Comparison of ENCODE assay signal across 8 mouse cellular contexts in the genomic region with DNA sequence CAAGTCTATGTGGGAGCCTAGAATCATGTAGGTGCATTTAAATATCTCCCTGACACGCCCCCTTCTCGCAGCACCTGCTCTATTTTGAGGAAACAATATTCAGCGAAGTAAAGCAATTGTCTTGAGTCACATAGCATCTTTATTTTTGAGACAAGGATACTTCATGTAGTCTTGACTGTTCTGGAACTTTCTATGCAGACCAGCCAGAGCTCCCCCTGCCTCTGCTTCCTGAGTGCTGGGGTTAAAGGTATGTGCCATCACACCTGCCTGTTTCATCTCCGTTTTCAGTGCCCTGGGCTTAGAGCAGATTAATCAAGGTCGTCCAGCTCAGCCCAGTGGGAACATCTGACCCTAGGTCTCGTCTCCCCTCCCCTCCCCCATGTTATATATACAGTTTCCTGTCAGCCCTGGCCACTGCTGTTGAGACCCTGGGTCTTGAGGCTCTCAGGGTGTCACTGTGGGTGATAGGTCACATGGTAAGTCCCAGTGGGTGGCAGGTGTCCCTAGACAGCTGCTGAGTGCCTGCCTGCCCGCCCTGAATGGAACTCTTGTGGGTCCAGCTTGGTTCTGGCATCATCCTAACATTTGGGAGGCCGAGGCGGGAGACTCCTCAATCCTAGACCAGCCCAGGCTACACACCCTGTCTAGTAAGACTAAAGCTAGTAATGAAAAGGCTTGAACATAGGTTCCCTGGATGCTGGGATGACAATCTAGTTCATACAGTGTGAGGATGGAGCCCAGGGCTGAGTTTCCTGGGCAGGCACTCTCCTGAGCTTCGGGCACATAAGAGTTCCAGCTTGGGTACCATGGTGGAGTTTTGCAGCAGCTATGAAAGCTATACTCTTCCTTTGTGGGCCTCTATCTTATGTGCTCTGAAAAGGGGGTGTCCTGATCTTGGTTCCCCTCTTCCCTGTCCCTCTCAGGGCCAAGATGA. TPM values are rescaled to one million over a fixed set of nuclear protein-coding genes. Genes with fewer than 3 reads are reported as not detected.
DNase-seq lines count a peak whose midpoint lies in the region; ATAC-seq and TF ChIP-seq lines count a peak whose summit lies in the region.

No protein-coding gene starts in this region.

- H3K27ac ChIP-seq in heart, embryonic 11.5 days (ENCODE audit: low read depth, low read length), result peak overlapping the region; percentile 99
- H3K27ac ChIP-seq in forebrain, postnatal 0 days (ENCODE audit: low read depth, low read length), result peak overlapping the region; percentile 97
- H3K27ac ChIP-seq in macrophage, result no peak overlapping the region

- intact Hi-C loops in heart, postnatal 14 days (cut with DNase I), result loop anchor here (5.0 kb wide), 2 partner anchors 74 to 89 kb away; no protein-coding TSS in a partner anchor

- peak overlapping the region; percentile 100 for H3K9ac ChIP-seq in heart, embryonic 11.5 days (ENCODE audit: low read depth, low read length)
- H3K9ac ChIP-seq in forebrain, postnatal 0 days, result peak overlapping the region; percentile 98

- peak overlapping the region; percentile 80 for H3K4me3 ChIP-seq in heart, embryonic 11.5 days (ENCODE audit: low read depth, low read length)
- H3K4me3 ChIP-seq in E14TG2a.4 (replicated peaks; ENCODE audit: low read length) (peak overlapping the region; percentile 90), macrophage (ENCODE audit: inconsistent target) (peak overlapping the region; percentile 10; the same call in 1 of the 2 replicates)
- H3K4me3 ChIP-seq in forebrain, postnatal 0 days (ENCODE audit: low read depth, low read length), result peak overlapping the region; percentile 66

- no peaks in the 10 kb centered on the region; the same call in 1 of the 2 replicates for H3K79me2 ChIP-seq in macrophage (ENCODE audit: inconsistent target)

- H3K4me1 ChIP-seq in heart, embryonic 11.5 days (ENCODE audit: control insufficient read depth, insufficient read depth, low read length), result peaks cover 29% of the 10 kb centered on the region
- peaks cover 27% of the 10 kb centered on the region for H3K4me1 ChIP-seq in E14TG2a.4 (replicated peaks; ENCODE audit: low read depth, low read length)
- H3K4me1 ChIP-seq in forebrain, postnatal 0 days (ENCODE audit: insufficient read depth), result peaks cover 21% of the 10 kb centered on the region

- no peaks in the 10 kb centered on the region for H3K9me3 ChIP-seq in heart, embryonic 11.5 days (replicated peaks; ENCODE audit: control insufficient read depth, low read length)
- H3K9me3 ChIP-seq in E14TG2a.4 (ENCODE audit: low read length), result no peaks in the 10 kb centered on the region
- H3K9me3 ChIP-seq in forebrain, postnatal 0 days (ENCODE audit: low read length), result no peaks in the 10 kb centered on the region

- DNase-seq in heart, postnatal 14 days, result no peak
- DNase-seq in forebrain, postnatal 0 days, result no peak
- no peak for DNase-seq in right cerebral cortex, postnatal 10 days (ENCODE audit: low spot score in 2 of 2)
- DNase-seq in layer of hippocampus, postnatal 25 days (ENCODE audit: extremely low spot score in 1 of 2, low spot score in 1 of 2), result no peak
- DNase-seq in right cerebral cortex, postnatal 25 days, result no peak

- H3K27me3 ChIP-seq in heart, embryonic 11.5 days (ENCODE audit: control insufficient read depth, insufficient read depth, low read length), result no peaks in the 10 kb centered on the region
- no peaks in the 10 kb centered on the region for H3K27me3 ChIP-seq in E14TG2a.4 (ENCODE audit: insufficient read depth, low read length)
- H3K27me3 ChIP-seq in forebrain, postnatal 0 days (ENCODE audit: insufficient read depth, low read length), result no peaks in the 10 kb centered on the region

- 56% methylated on average over 10 of the region's 10 CpGs for whole genome bisulfite sequencing in heart, embryonic 11.5 days (ENCODE audit: insufficient replicate concordance)
- 57% methylated on average over 10 of the region's 10 CpGs for WGBS in forebrain, postnatal 0 days
- 64% methylated on average over 10 of the region's 10 CpGs for WGBS in macrophage (ENCODE audit: missing documents)

- TF ChIP-seq CTCF in E14TG2a.4 (conservative IDR thresholded peaks at IDR 0.05; ENCODE audit: low read length), result no peak
- no peak for TF ChIP-seq CTCF in forebrain, postnatal 0 days (IDR thresholded peaks at IDR 0.05; ENCODE audit: low read depth)

- H3K36me3 ChIP-seq in heart, embryonic 11.5 days (ENCODE audit: control insufficient read depth, insufficient read depth, low read length), result no peaks in the 10 kb centered on the region; the same call in 1 of the 2 replicates
- H3K36me3 ChIP-seq in E14TG2a.4 (ENCODE audit: insufficient read depth, low read length) (peaks cover 4% of the 10 kb centered on the region; the same call in 1 of the 2 replicates), macrophage (ENCODE audit: inconsistent target) (no peaks in the 10 kb centered on the region)
- peaks cover 10% of the 10 kb centered on the region; the same call in 1 of the 2 replicates for H3K36me3 ChIP-seq in forebrain, postnatal 0 days (ENCODE audit: insufficient read depth)

- peak overlapping the region; percentile 75 for H3K4me2 ChIP-seq in heart, embryonic 11.5 days
- peak overlapping the region; percentile 60 for H3K4me2 ChIP-seq in forebrain, postnatal 0 days (ENCODE audit: low read depth)

- ATAC-seq in heart, embryonic 11.5 days (replicated peaks; ENCODE audit: insufficient number of reproducible peaks, low FRiP score, low TSS enrichment), result no peak
- ATAC-seq in forebrain, postnatal 0 days, result no peak

RNA-seq across cellular contexts. Expression of a gene that starts 1.9 kb away (rescaled TPM):
- polyA plus RNA-seq in heart, embryonic 11.5 days (2014; fragmentation: Nextera tagmentation; extraction: Ambion mirVana), result not detected in 2 replicates
- total RNA-seq in heart, postnatal 14 days (2021), result under 1 TPM; 0.10 to 0.12 TPM
- total RNA-seq in forebrain, postnatal 0 days (2014; rRNA removed), result 0.33 TPM in 1 of 2 replicates, not detected in the other
- polyA plus RNA-seq in forebrain, postnatal 0 days (2015; fragmentation: Nextera tagmentation; extraction: Ambion mirVana), result 0.03 and 0.08 TPM in 2 replicates
- under 1 TPM in 14 of 26 experiments, not detected in 12; 0.13 to 0.82 (median 0.19) TPM for total RNA-seq in macrophage (2018; cell fraction: chromatin; rRNA removed)
- under 1 TPM in 1 of 26 experiments, not detected in 25; 0.03 TPM for total RNA-seq in macrophage (2018; cell fraction: cytosol; rRNA removed)
- total RNA-seq in macrophage (2018; cell fraction: nucleus; rRNA removed), result 1 to 10 TPM in 2 of 26 experiments, under 1 TPM in 7, not detected in 17; 0.06 to 2.7 (median 0.31) TPM
- polyA plus RNA-seq in macrophage (2018), result not detected in 3 replicates
- under 1 TPM; 0.05 to 0.12 TPM for total RNA-seq in layer of hippocampus, postnatal 25 days (2021)

RNA-seq across cellular contexts. Expression of a gene that starts 2.6 kb away (rescaled TPM):
- 97.8 and 102 TPM in 2 replicates for polyA plus RNA-seq in heart, embryonic 11.5 days (2014; fragmentation: Nextera tagmentation; extraction: Ambion mirVana)
- total RNA-seq in heart, postnatal 14 days (2021), result 100 to 1,000 TPM; 159 to 162 TPM
- 333 and 392 TPM in 2 replicates for total RNA-seq in forebrain, postnatal 0 days (2014; rRNA removed)
- polyA plus RNA-seq in forebrain, postnatal 0 days (2015; fragmentation: Nextera tagmentation; extraction: Ambion mirVana), result 108 and 114 TPM in 2 replicates
- total RNA-seq in macrophage (2018; cell fraction: chromatin; rRNA removed), result 10 to 100 TPM; 10.4 to 46.3 (median 24.7) TPM
- 100 to 1,000 TPM in 25 of 26 experiments, 10 to 100 TPM in 1; 96.8 to 198 (median 137) TPM for total RNA-seq in macrophage (2018; cell fraction: cytosol; rRNA removed)
- total RNA-seq in macrophage (2018; cell fraction: nucleus; rRNA removed), result 100 to 1,000 TPM in 9 of 26 experiments, 10 to 100 TPM in 17; 42.3 to 211 (median 94.7) TPM
- polyA plus RNA-seq in macrophage (2018), result 29.7 to 79.6 TPM (median 40.0 TPM) in 3 replicates
- 100 to 1,000 TPM; 181 to 194 TPM for total RNA-seq in layer of hippocampus, postnatal 25 days (2021)

RNA-seq across cellular contexts. Expression of a gene that starts 17.0 kb away (rescaled TPM):
- not detected in 2 replicates for polyA plus RNA-seq in heart, embryonic 11.5 days (2014; fragmentation: Nextera tagmentation; extraction: Ambion mirVana)
- not detected for total RNA-seq in heart, postnatal 14 days (2021)
- total RNA-seq in forebrain, postnatal 0 days (2014; rRNA removed), result not detected in 2 replicates
- not detected in 2 replicates for polyA plus RNA-seq in forebrain, postnatal 0 days (2015; fragmentation: Nextera tagmentation; extraction: Ambion mirVana)
- total RNA-seq in macrophage (2018; cell fraction: chromatin; rRNA removed), result not detected
- total RNA-seq in macrophage (2018; cell fraction: cytosol; rRNA removed), result not detected
- 1 to 10 TPM in 1 of 26 experiments, not detected in 25; 1.7 TPM for total RNA-seq in macrophage (2018; cell fraction: nucleus; rRNA removed)
- polyA plus RNA-seq in macrophage (2018), result not detected in 3 replicates
- total RNA-seq in layer of hippocampus, postnatal 25 days (2021), result not detected

RNA-seq across cellular contexts. Expression of a gene that starts 22.2 kb away (rescaled TPM):
- not detected in 2 replicates for polyA plus RNA-seq in heart, embryonic 11.5 days (2014; fragmentation: Nextera tagmentation; extraction: Ambion mirVana)
- 1 to 10 TPM; 4.5 to 4.6 TPM for total RNA-seq in heart, postnatal 14 days (2021)
- 0.48 and 0.62 TPM in 2 replicates for total RNA-seq in forebrain, postnatal 0 days (2014; rRNA removed)
- 0.10 and 0.23 TPM in 2 replicates for polyA plus RNA-seq in forebrain, postnatal 0 days (2015; fragmentation: Nextera tagmentation; extraction: Ambion mirVana)
- total RNA-seq in macrophage (2018; cell fraction: chromatin; rRNA removed), result not detected
- total RNA-seq in macrophage (2018; cell fraction: cytosol; rRNA removed), result under 1 TPM in 1 of 26 experiments, not detected in 25; 0.04 TPM
- under 1 TPM in 1 of 26 experiments, not detected in 25; 0.51 TPM for total RNA-seq in macrophage (2018; cell fraction: nucleus; rRNA removed)
- not detected in 3 replicates for polyA plus RNA-seq in macrophage (2018)
- total RNA-seq in layer of hippocampus, postnatal 25 days (2021), result 1 to 10 TPM in 1 of 2 experiments, under 1 TPM in 1; 0.89 to 1.2 TPM

RNA-seq across cellular contexts. Expression of a gene that starts 28.3 kb away (rescaled TPM):
- 296 and 308 TPM in 2 replicates for polyA plus RNA-seq in heart, embryonic 11.5 days (2014; fragmentation: Nextera tagmentation; extraction: Ambion mirVana)
- total RNA-seq in heart, postnatal 14 days (2021), result 10 to 100 TPM; 75.0 to 76.5 TPM
- 93.7 and 140 TPM in 2 replicates for total RNA-seq in forebrain, postnatal 0 days (2014; rRNA removed)
- 177 and 231 TPM in 2 replicates for polyA plus RNA-seq in forebrain, postnatal 0 days (2015; fragmentation: Nextera tagmentation; extraction: Ambion mirVana)
- 10 to 100 TPM in 20 of 26 experiments, 1 to 10 TPM in 6; 2.7 to 27.9 (median 15.6) TPM for total RNA-seq in macrophage (2018; cell fraction: chromatin; rRNA removed)
- total RNA-seq in macrophage (2018; cell fraction: cytosol; rRNA removed), result 10 to 100 TPM; 43.2 to 69.6 (median 58.9) TPM
- total RNA-seq in macrophage (2018; cell fraction: nucleus; rRNA removed), result 10 to 100 TPM; 14.4 to 45.5 (median 23.0) TPM
- 47.7 to 66.4 TPM (median 48.9 TPM) in 3 replicates for polyA plus RNA-seq in macrophage (2018)
- 10 to 100 TPM; 66.2 to 67.4 TPM for total RNA-seq in layer of hippocampus, postnatal 25 days (2021)

Comparison
In these comparisons a context has a peak if more than half of its experiments do, and no peak if none do; other contexts are left out.
1. H3K4me3 ChIP-seq: peak in every context shown above with its lines; median percentile 90 in E14TG2a.4; 80 in heart, embryonic 11.5 days; 66 in forebrain, postnatal 0 days; 10 in macrophage.